Mouse (Mus musculus) heart, embryonic 13.5 days (tissue): Measurements from ENCODE around the gene Sipa1. TPM values are rescaled to one million over a fixed set of nuclear protein-coding genes. Genes with fewer than 3 reads are reported as not detected.

ENCODE experiments used
- ATAC-seq: fragments of 200-750 bp; cut with Nextera tagmentation; 2 replicates; pipeline ENCODE4 v1.8.0; 2017; ENCODE audit warnings: moderate TSS enrichment; ENCODE audit not compliant: insufficient number of reproducible peaks, low FRiP score, low TSS enrichment; ENCODE audit errors: extremely low read depth
- H3K27ac ChIP-seq: fragments of 300-500 bp; sonication (generic); replicated peaks from 2 replicates; pipeline ENCODE4 v1.5.1; 2015; ENCODE audit warnings: moderate library complexity, mild to moderate bottlenecking, inconsistent platforms
- H3K27me3 ChIP-seq: fragments of 300-500 bp; sonication (generic); replicated peaks from 2 replicates; pipeline ENCODE4 v1.6.1; 2015; ENCODE audit warnings: mild to moderate bottlenecking, inconsistent platforms
- H3K36me3 ChIP-seq: fragments of 300-500 bp; sonication (generic); 2 replicates; pipeline ENCODE4 v1.6.1; 2015; ENCODE audit warnings: mild to moderate bottlenecking, inconsistent platforms
- H3K4me1 ChIP-seq: fragments of 300-500 bp; sonication (generic); 2 replicates; pipeline ENCODE4 v1.6.1; 2015; ENCODE audit warnings: inconsistent platforms
- H3K4me2 ChIP-seq: fragments of 300-500 bp; sonication (generic); 2 replicates; pipeline ENCODE4 v1.6.1; 2015; ENCODE audit warnings: inconsistent platforms, mild to moderate bottlenecking, moderate library complexity
- H3K4me3 ChIP-seq: fragments of 300-500 bp; sonication (generic); 2 replicates; pipeline ENCODE4 v1.5.1; 2015; ENCODE audit warnings: moderate library complexity, mild to moderate bottlenecking, inconsistent platforms
- H3K9ac ChIP-seq: fragments of 300-500 bp; sonication (generic); 2 replicates; pipeline ENCODE4 v1.6.1; 2015; ENCODE audit warnings: inconsistent platforms, mild to moderate bottlenecking, moderate library complexity
- H3K9me3 ChIP-seq: fragments of 300-500 bp; sonication (generic); 2 replicates; pipeline ENCODE4 v1.6.1; 2016; ENCODE audit warnings: inconsistent platforms
- WGBS: fragments of 180-500 bp; shearing (Covaris S2); methylation state at CpG from one replicate; pipeline ENCODE4 v1.1.7; 2015; ENCODE audit warnings: mixed read lengths; 5-methylcytosine and 5-hydroxymethylcytosine counted together
- polyA plus RNA-seq: library from polyadenylated mRNA; unstranded; fragments of >200 nt; fragmentation: Nextera tagmentation; extraction: Ambion mirVana; gene quantifications from 2 replicates; pipeline ENCODE4 v1.2.1, GENCODE M21; 2015

Gene Sipa1
- polyA plus RNA-seq: 21.9 and 23.2 TPM in 2 replicates

- H3K27ac ChIP-seq: peak within 1 kb of the TSS; percentile 85
- peak within 1 kb of the TSS; percentile 69 for H3K4me2 ChIP-seq
- H3K4me1 ChIP-seq: peaks cover 41% of the 10 kb centered on the region
- peak within 1 kb of the TSS; percentile 62 for H3K4me3 ChIP-seq
- peak within 1 kb of the TSS; percentile 78 for H3K9ac ChIP-seq
- H3K9me3 ChIP-seq: no peaks in the 10 kb centered on the region
- H3K27me3 ChIP-seq: no peaks in the 10 kb centered on the region
- H3K36me3 ChIP-seq: peaks cover 62% of the 10 kb centered on the region
- 1% methylated on average over 32 of the region's 32 CpGs for WGBS
- peak; percentile 76 for ATAC-seq
Measured at GRCm38 (mm10) chr19:5662981-5663913, at the start of gene Sipa1. TSS of gene Sipa1 (minus strand) at chr19:5663707.

- Histone ChIP-seq H3K9ac (peak overlapping the region; percentile 53), H3K4me2 (peak overlapping the region; percentile 41), H3K27ac (peak overlapping the region; percentile 48), H3K27me3 (no peaks in the 10 kb centered on the region), H3K36me3 (peaks cover 99% of the 10 kb centered on the region), H3K9me3 (no peaks in the 10 kb centered on the region), H3K4me1 (peaks cover 45% of the 10 kb centered on the region), H3K4me3 (peak overlapping the region; percentile 17; the same call in 1 of the 2 replicates)
- ATAC-seq: no peak
- WGBS: 62% methylated on average over 5 of the region's 5 CpGs
Measured at GRCm38 (mm10) chr19:5713255-5713654, 49.7 kb upstream of the Sipa1 start.

DNA sequence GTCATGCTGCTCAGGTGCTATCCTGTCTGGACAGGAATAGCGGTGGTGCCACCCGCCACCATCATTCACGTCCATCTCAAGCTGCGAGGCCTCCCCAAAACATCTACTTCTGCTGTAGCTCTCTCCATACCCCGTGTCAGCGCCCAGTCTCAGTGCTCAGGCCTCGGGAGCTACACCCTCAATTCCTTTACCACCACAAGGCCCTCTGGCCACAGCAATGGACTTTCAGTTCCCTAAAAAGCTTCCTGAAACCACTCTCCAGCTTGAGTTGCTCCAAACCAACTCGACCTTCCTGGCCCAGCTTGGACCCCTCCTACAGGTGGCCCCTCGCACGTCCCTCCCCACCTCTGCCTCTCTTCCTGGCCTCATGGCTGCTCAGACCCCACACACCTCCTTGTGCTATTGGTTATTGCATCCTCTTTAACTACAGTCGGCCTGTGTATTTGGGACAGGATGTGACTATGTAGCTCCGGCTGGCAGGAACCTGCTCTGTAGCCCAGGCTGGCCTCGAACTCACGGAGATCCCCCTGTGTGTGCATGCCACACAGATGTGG, 48.5 kb upstream of the Sipa1 start:
- 93% methylated on average over 14 of the region's 14 CpGs for WGBS
- Histone ChIP-seq H3K27ac (no peak overlapping the region), H3K4me1 (peaks cover 37% of the 10 kb centered on the region), H3K9ac (no peak overlapping the region), H3K9me3 (no peaks in the 10 kb centered on the region), H3K4me3 (no peak overlapping the region), H3K4me2 (no peak overlapping the region), H3K27me3 (no peaks in the 10 kb centered on the region), H3K36me3 (peaks cover 99% of the 10 kb centered on the region)
- ATAC-seq: no peak

DNA sequence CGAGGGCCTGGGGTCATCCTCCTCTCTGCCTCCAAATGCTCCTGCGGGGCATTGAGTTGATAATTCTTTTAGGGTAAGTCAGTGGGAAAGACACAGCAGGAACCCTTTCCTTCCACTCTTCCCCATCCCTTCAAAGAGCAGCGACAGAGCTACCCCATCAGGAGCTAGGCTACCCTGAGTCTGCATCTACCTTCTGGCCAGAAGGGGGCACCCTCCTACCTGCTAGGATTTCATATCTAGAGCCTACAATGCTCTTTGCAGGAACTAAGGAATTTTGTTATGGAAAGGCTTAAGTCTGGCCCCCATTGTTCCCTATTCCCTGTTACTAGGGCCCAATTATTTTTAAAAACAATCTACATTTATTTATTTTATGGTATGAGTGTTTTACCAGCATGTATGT, 47.7 kb upstream of the Sipa1 start:
- H3K4me2 ChIP-seq: no peak overlapping the region
- no peak overlapping the region for H3K9ac ChIP-seq
- H3K27ac ChIP-seq: no peak overlapping the region
- H3K4me1 ChIP-seq: peaks cover 30% of the 10 kb centered on the region
- no peaks in the 10 kb centered on the region for H3K9me3 ChIP-seq
- no peaks in the 10 kb centered on the region for H3K27me3 ChIP-seq
- WGBS: 26% methylated on average over 3 of the region's 3 CpGs
- no peak for ATAC-seq
- no peak overlapping the region for H3K4me3 ChIP-seq
- H3K36me3 ChIP-seq: peaks cover 99% of the 10 kb centered on the region

DNA sequence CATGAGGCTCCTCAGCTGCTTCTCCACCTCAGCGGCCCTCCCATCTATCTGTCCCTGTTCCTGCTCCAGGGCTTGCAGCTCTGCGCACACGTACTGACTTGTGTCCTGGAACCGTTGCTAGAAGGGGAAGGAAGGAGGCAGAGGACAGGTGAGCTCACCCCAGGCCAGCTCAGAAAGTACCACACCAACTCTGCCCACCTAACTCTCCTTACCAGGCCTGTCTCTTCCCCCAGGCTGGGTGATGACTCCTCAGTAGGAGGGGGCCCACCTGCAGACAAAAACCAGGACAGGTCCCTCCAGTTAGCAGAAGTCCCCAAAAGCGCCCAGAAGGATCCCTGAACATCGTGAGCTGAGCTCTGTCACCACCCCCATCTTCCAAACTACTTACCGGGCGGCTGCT, 47.1 kb upstream of the Sipa1 start:
- no peak overlapping the region for H3K9ac ChIP-seq
- WGBS: 85% methylated on average over 8 of the region's 8 CpGs
- peaks cover 99% of the 10 kb centered on the region for H3K36me3 ChIP-seq
- peaks cover 29% of the 10 kb centered on the region for H3K4me1 ChIP-seq
- no peak overlapping the region for H3K27ac ChIP-seq
- H3K9me3 ChIP-seq: no peaks in the 10 kb centered on the region
- H3K4me2 ChIP-seq: no peak overlapping the region
- H3K4me3 ChIP-seq: no peak overlapping the region
- no peak for ATAC-seq
- no peaks in the 10 kb centered on the region for H3K27me3 ChIP-seq

- no peak for ATAC-seq
- no peaks in the 10 kb centered on the region for H3K9me3 ChIP-seq
- H3K4me3 ChIP-seq: no peak overlapping the region
- no peak overlapping the region for H3K4me2 ChIP-seq
- no peaks in the 10 kb centered on the region for H3K27me3 ChIP-seq
- WGBS: 92% methylated on average over 6 of the region's 6 CpGs
- no peak overlapping the region for H3K27ac ChIP-seq
- H3K36me3 ChIP-seq: peaks cover 94% of the 10 kb centered on the region
- H3K4me1 ChIP-seq: peaks cover 30% of the 10 kb centered on the region
- H3K9ac ChIP-seq: no peak overlapping the region
Measured at GRCm38 (mm10) chr19:5710068-5710467, 46.6 kb upstream of the Sipa1 start.

DNA sequence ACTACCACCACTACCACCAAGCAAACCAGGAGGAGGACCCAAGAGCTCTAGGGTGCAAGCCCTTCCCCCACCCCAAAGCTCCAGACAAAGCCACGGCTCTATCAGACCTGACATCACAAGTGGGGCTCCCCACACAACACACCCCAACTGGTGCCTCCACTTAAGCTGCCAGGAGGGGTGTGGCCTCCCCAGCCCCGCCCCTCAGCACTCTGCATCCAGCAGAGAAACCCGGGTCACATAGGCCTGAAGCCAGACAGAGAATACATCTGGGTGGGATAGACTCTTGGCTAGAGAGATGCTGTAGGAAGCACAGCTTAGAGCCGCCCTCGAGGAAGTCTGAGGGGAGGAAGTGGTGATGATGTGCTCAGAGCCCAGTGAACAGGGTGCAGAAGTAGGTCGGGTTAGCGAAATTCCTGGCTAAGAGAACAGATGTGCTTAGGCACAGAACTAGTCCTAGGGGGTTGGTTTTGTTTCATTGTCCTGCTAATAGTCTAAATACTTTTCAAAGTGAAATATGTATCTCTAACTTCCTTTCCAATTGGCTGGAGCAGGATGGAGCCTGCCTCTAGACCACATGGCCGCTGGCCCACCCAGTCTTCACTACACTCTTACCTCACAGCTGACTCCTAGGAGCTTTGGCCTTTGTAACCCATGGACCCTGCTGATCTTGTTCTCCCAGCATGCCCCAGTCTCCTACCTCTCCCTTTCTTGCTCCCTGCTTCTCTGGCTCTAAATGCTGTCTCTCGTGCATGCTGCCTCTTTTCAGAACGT, 41.5 kb upstream of the Sipa1 start:
- H3K27me3 ChIP-seq: no peaks in the 10 kb centered on the region
- H3K27ac ChIP-seq: peak overlapping the region; percentile 48; the same call in 1 of the 2 replicates
- H3K4me3 ChIP-seq: no peak overlapping the region
- no peak overlapping the region for H3K4me2 ChIP-seq
- 0 out of 2 replicates have a peak, but pooled peaks have one; percentile 10 for ATAC-seq
- peak overlapping the region; percentile 58 for H3K9ac ChIP-seq
- peaks cover 84% of the 10 kb centered on the region for H3K36me3 ChIP-seq
- peaks cover 19% of the 10 kb centered on the region for H3K4me1 ChIP-seq
- no peaks in the 10 kb centered on the region for H3K9me3 ChIP-seq
- 40% methylated on average over 10 of the region's 10 CpGs for WGBS

DNA sequence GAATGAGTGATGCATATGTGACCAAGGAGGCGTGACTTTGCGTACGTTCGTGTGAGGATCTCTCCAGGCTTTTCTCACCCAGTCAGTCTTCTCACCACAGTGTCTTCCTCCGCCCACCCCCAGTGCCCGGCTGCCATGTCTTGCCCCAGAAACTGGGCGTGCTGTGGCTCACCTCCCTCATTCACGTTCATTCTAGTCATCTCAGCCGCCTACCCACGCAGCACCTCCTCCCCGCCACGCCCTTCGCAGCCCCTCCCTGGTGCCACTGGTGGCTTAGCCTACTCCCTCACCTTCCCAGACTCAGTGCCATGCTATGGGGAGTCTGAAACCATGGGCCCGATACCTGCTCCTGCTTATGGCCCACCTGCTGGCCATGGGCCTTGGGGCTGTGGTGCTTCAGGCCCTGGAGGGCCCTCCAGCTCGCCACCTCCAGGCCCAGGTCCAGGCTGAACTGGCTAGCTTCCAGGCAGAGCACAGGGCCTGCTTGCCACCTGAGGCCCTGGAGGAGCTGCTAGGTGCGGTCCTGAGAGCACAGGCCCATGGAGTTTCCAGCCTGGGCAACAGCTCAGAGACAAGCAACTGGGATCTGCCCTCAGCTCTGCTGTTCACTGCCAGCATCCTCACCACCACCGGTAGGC, 40.8 kb upstream of the Sipa1 start, which contains the start of gene Kcnk7:
TSS of gene Kcnk7 (plus strand) at position 205 of the 638 bp plus-strand sequence.
- Histone ChIP-seq H3K27me3 (no peaks in the 10 kb centered on the region), H3K27ac (0 out of 2 replicates have a peak within 1 kb of the TSS, but pooled peaks have one; percentile 28), H3K9ac (peak within 1 kb of the TSS; percentile 24; the same call in 1 of the 2 replicates), H3K9me3 (no peaks in the 10 kb centered on the region), H3K4me2 (no peak within 1 kb of the TSS), H3K36me3 (peaks cover 84% of the 10 kb centered on the region), H3K4me3 (no peak within 1 kb of the TSS), H3K4me1 (peaks cover 19% of the 10 kb centered on the region)
- WGBS: 59% methylated on average over 17 of the region's 17 CpGs
- ATAC-seq: no peak

- ATAC-seq: no peak
- Histone ChIP-seq H3K4me3 (peak overlapping the region; percentile 22; the same call in 1 of the 2 replicates), H3K36me3 (peaks cover 93% of the 10 kb centered on the region), H3K9ac (peak overlapping the region; percentile 33), H3K27ac (no peak overlapping the region), H3K4me2 (peak overlapping the region; percentile 55), H3K4me1 (peaks cover 41% of the 10 kb centered on the region), H3K9me3 (no peaks in the 10 kb centered on the region), H3K27me3 (no peaks in the 10 kb centered on the region)
- WGBS: 30% methylated on average over 41 of the region's 41 CpGs
Measured at GRCm38 (mm10) chr19:5695849-5696462, 32.4 kb upstream of the Sipa1 start.

- Histone ChIP-seq H3K4me3 (peak overlapping the region; percentile 81), H3K27me3 (no peaks in the 10 kb centered on the region), H3K4me2 (peak overlapping the region; percentile 99), H3K27ac (no peak overlapping the region), H3K9me3 (no peaks in the 10 kb centered on the region), H3K4me1 (peaks cover 51% of the 10 kb centered on the region), H3K36me3 (peaks cover 77% of the 10 kb centered on the region), H3K9ac (peak overlapping the region; percentile 96; the same call in 1 of the 2 replicates)
- no peak for ATAC-seq
- WGBS: 85% methylated on average over 6 of the region's 6 CpGs
Measured at GRCm38 (mm10) chr19:5693801-5694200, 30.3 kb upstream of the Sipa1 start.
